Mouse (Mus musculus) ES-E14 (cell line): ENCODE measurements around the gene Ankrd11. TPM values are rescaled to one million over a fixed set of nuclear protein-coding genes. Genes with fewer than 3 reads are reported as not detected.

Experiments
- DNase-seq: peaks from one replicate; pipeline ENCODE4 v3.0.0-alpha.2; 2013; ENCODE audit warnings: low read depth, low spot score
- H3K27ac ChIP-seq: 2 replicates; pipeline ENCODE4 v1.5.1; 2012; ENCODE audit warnings: low read depth, mild to moderate bottlenecking, low read length, moderate library complexity, mixed read lengths; ENCODE audit not compliant: poor library complexity, insufficient read depth, severe bottlenecking
- H3K36me3 ChIP-seq: 2 replicates; pipeline ENCODE4 v1.6.1; 2012; ENCODE audit warnings: mild to moderate bottlenecking, low read length, moderate library complexity, mixed read lengths; ENCODE audit not compliant: control insufficient read depth, poor library complexity, insufficient read depth, severe bottlenecking
- H3K4me1 ChIP-seq, 2 experiments: fragments of 150-350 bp in 1 of 2; sonication (generic) in 1 of 2; 2 replicates each; pipeline ENCODE4 v1.6.1; 2012; ENCODE audit warnings: low read length in 2 of 2, mild to moderate bottlenecking in 1 of 2, mixed read lengths in 1 of 2; ENCODE audit not compliant: control insufficient read depth in 2 of 2, insufficient read depth in 2 of 2, poor library complexity in 1 of 2
- H3K4me3 ChIP-seq, 2 experiments: fragments of 150-350 bp in 1 of 2; sonication (generic) in 1 of 2; 2 replicates each; pipeline ENCODE4 v1.5.1; 2012; ENCODE audit warnings: low read length in 2 of 2, low read depth in 1 of 2, mild to moderate bottlenecking in 1 of 2, mixed read lengths in 1 of 2; ENCODE audit not compliant: insufficient read depth in 1 of 2, poor library complexity in 1 of 2, severe bottlenecking in 1 of 2
- H3K9ac ChIP-seq: 2 replicates; pipeline ENCODE4 v1.6.1; 2012; ENCODE audit warnings: low read depth, mild to moderate bottlenecking, low read length, mixed read lengths; ENCODE audit not compliant: poor library complexity, insufficient read depth, severe bottlenecking
- H3K9me3 ChIP-seq: fragments of 150-350 bp; sonication (generic); 2 replicates; pipeline ENCODE4 v1.6.1; 2012; ENCODE audit warnings: low read depth, mild to moderate bottlenecking, low read length; ENCODE audit not compliant: control insufficient read depth, insufficient read depth
- CHD2 ChIP-seq: IDR thresholded peaks from 2 replicates; pipeline ENCODE4 v1.6.1; 2014; ENCODE audit warnings: mild to moderate bottlenecking, low read depth, low read length, inconsistent platforms
- HCFC1 ChIP-seq: IDR thresholded peaks from 2 replicates; pipeline ENCODE4 v1.6.1; 2012; ENCODE audit warnings: low read length, inconsistent platforms, borderline replicate concordance; ENCODE audit not compliant: insufficient read depth
- MAFK ChIP-seq: IDR thresholded peaks from 2 replicates; pipeline ENCODE4 v1.6.1; 2014; ENCODE audit warnings: mild to moderate bottlenecking, low read depth, low read length, inconsistent platforms; ENCODE audit not compliant: insufficient read depth
- ZC3H11A ChIP-seq: IDR thresholded peaks from 2 replicates; pipeline ENCODE4 v1.6.1; 2012; ENCODE audit warnings: low read depth, mild to moderate bottlenecking, inconsistent platforms, low read length, borderline replicate concordance
- ZNF384 ChIP-seq: IDR thresholded peaks from 2 replicates; pipeline ENCODE4 v1.6.1; 2012; ENCODE audit warnings: low read depth, low read length, inconsistent platforms
- in situ Hi-C, 2 experiments: fragments of 600-800 bp; cut with MboI; formaldehyde crosslinking; loops; one replicate each; pipeline ENCODE4 v1.15.1; 2025; ENCODE audit warnings: low sequenced_read_pairs in 2 of 2, inconsistent platforms in 1 of 2; ENCODE audit not compliant: unreplicated experiment in 2 of 2
- total RNA-seq: library from RNA; depleted of rRNA; stranded (reverse); fragments of 300-350 nt; gene quantifications from 2 replicates; pipeline ENCODE4 v1.2.3, GENCODE M21; 2012

Ankrd11 gene
- total RNA-seq, 1 experiment = 155 TPM

DNA sequence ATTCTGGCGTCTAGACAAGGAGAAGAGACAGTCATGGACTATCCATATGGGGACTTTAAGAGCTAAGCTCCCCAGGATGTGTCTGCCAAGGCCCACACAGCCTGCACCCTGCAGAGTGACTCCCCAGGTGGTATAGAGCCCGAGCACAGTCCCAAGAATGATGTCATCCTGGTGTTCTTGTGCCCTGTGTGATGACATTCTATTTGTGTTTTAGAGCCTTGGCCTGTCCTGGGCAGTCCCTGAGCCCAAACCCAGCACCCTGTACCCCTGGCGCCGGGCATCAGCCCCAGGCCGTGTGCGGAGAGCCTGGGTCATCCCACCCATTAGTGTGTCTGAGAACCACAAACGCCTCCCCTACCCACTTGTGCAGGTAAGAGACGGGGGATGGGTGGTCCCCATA lies 185.8 kb downstream of the Ankrd11 start:
- no peak overlapping the region for H3K4me3 ChIP-seq
- no peak overlapping the region for H3K9ac ChIP-seq
- in situ Hi-C loops = no loop called here
- H3K36me3 ChIP-seq = no peaks in the 10 kb centered on the region
- no peak for DNase-seq
- H3K4me1 ChIP-seq = no peaks in the 10 kb centered on the region; a peak in 1 of 4 replicates
- TF ChIP-seq ZC3H11A (no peak), MAFK (no peak), ZNF384 (no peak)
- no peak overlapping the region for H3K27ac ChIP-seq
- no peaks in the 10 kb centered on the region for H3K9me3 ChIP-seq

DNA sequence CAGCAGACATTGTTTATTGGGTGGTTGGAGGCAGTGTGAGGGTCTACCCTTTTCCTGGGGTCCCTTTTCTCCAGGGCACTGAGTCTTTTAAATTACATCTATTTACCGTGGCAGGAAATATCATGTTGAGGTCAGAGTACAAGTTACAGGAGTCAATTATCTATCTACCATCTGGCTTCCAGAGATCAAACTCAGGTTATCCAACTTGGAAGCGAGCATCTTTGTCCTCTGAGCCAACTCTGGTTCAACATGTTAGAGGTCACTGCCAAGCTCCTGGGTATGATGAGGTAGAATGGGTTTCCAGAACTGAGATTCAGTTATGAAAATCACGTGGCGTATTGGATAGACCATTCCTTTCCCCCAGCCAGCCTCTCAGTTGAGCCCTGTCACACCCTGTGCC lies 187.0 kb downstream of the Ankrd11 start:
- Histone ChIP-seq H3K4me1 (no peaks in the 10 kb centered on the region; a peak in 1 of 4 replicates), H3K4me3 (no peak overlapping the region), H3K9ac (no peak overlapping the region), H3K9me3 (no peaks in the 10 kb centered on the region), H3K27ac (no peak overlapping the region), H3K36me3 (no peaks in the 10 kb centered on the region)
- no peak for TF ChIP-seq ZNF384
- no peak for TF ChIP-seq ZC3H11A
- TF ChIP-seq MAFK = no peak
- TF ChIP-seq HCFC1 = no peak
- TF ChIP-seq CHD2 = no peak
- in situ Hi-C loops = no loop called here
- no peak for DNase-seq

DNA sequence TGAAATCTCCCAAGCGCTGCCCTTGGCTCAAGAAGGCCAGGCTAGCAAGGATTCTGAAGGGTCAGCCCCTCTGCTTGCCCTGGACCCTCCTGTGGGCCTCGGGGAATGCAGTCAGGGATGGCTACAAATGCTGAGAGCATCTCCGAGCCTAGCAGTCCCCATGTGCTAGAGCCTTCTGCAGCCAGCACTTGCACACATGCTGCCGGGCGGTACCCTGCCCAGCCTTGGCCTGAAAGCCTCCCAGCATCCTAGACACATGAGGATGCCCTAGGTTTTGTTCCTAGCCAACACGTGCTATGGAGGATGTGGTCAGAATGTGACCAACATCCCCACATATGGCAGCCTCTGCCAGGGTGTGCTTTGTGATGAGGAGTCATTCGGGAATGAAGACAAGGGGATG lies 187.7 kb downstream of the Ankrd11 start:
- H3K4me3 ChIP-seq = no peak overlapping the region
- no peaks in the 10 kb centered on the region for H3K36me3 ChIP-seq
- H3K9me3 ChIP-seq = no peaks in the 10 kb centered on the region
- H3K27ac ChIP-seq = no peak overlapping the region
- DNase-seq = no peak
- in situ Hi-C loops = no loop called here
- H3K4me1 ChIP-seq = no peaks in the 10 kb centered on the region; a peak in 1 of 4 replicates
- no peak for TF ChIP-seq HCFC1
- TF ChIP-seq CHD2 = no peak
- no peak for TF ChIP-seq ZNF384
- no peak for TF ChIP-seq MAFK
- no peak for TF ChIP-seq ZC3H11A
- H3K9ac ChIP-seq = no peak overlapping the region

DNA sequence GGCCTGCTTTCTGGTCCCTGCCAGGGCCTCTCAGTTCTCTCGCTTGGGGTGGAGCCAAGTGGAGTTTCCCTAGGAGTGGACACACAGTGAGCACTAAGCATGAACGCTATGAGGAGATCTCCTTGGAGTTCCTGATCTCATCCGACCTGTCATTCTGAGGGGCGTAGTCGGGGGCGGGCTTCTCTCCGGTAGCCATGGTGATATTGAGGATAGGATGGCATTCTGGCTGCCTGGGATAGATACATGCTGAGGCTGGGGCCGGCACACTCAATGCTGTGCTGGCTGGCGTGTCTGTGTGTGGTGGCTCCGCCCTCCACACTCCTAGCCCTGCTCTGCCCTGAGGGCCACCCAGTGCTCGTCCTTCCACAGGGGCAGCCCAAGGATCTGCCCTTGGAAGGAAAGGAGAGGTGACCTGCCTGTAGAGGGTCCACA lies 188.7 kb downstream of the Ankrd11 start:
- Histone ChIP-seq H3K27ac (no peak overlapping the region), H3K36me3 (no peaks in the 10 kb centered on the region), H3K9ac (no peak overlapping the region), H3K4me3 (no peak overlapping the region), H3K9me3 (no peaks in the 10 kb centered on the region), H3K4me1 (peaks cover 0 to 2% of the 10 kb centered on the region in 2 experiments; a peak in 1 of 4 replicates)
- no peak for TF ChIP-seq CHD2
- no peak for TF ChIP-seq ZC3H11A
- no peak for TF ChIP-seq HCFC1
- TF ChIP-seq MAFK = no peak
- TF ChIP-seq ZNF384 = no peak
- in situ Hi-C loops = no loop called here
- DNase-seq = no peak

DNA sequence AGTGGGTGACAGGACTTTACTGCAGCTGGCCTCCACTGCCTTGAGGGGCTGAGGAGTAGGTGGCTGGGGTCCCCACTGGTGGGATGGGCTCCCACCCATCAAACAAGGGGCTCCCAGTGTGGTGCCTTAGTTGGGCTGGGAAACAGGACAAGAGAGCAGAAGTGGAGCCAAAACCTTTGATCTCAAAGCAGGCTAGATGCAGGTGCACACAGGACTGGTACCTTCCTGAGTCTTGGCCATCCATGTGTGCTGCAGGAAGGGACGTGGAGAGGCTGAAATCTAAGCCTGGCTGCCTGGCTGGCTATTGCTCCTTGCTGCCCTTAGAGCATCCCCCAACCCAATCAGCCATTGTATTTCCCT lies 189.6 kb downstream of the Ankrd11 start:
- no peak for DNase-seq
- no peak overlapping the region for H3K27ac ChIP-seq
- H3K9me3 ChIP-seq = no peaks in the 10 kb centered on the region
- H3K9ac ChIP-seq = no peak overlapping the region
- in situ Hi-C loops = no loop called here
- no peak for TF ChIP-seq ZNF384
- no peak overlapping the region for H3K4me3 ChIP-seq
- peaks cover 0 to 2% of the 10 kb centered on the region in 2 experiments; a peak in 1 of 4 replicates for H3K4me1 ChIP-seq
- no peaks in the 10 kb centered on the region for H3K36me3 ChIP-seq
